Mouse (Mus musculus): ENCODE results near the gene Cwc25. TPM values are rescaled to one million over a fixed set of nuclear protein-coding genes. Genes with fewer than 3 reads are reported as not detected.

The Cwc25 gene
- polyA plus RNA-seq, 1 experiment from 2014 or later: 11.9 TPM

GRCm38 (mm10) chr11:97758942-97759341, 7.4 kb downstream of the Cwc25 start:
- Histone ChIP-seq H3K27me3 (replicated peaks; ENCODE audit: control insufficient read depth, insufficient read depth, low read length) (no peaks in the 10 kb centered on the region), H3K36me3 (ENCODE audit: control insufficient read depth, insufficient read depth, low read length) (peaks cover 26% of the 10 kb centered on the region), H3K4me1 (ENCODE audit: control insufficient read depth, insufficient read depth, low read length) (no peaks in the 10 kb centered on the region)

GRCm38 (mm10) chr11:97758125-97758524, 8.2 kb downstream of the Cwc25 start:
- WGBS: 90% methylated on average over 1 of the region's 1 CpGs

More at GRCm38 (mm10) chr11:97758942-97759341, 7.4 kb downstream of the Cwc25 start:
- Histone ChIP-seq H3K9me3 (ENCODE audit: control insufficient read depth, low read length) (no peaks in the 10 kb centered on the region), H3K4me2 (ENCODE audit: low read depth, low read length) (no peak overlapping the region), H3K27ac (ENCODE audit: low read length) (no peak overlapping the region), H3K4me3 (ENCODE audit: low read length) (no peak overlapping the region), H3K9ac (ENCODE audit: low read depth, low read length) (no peak overlapping the region)
- WGBS: 79% methylated on average over 6 of the region's 6 CpGs
- no peak for ATAC-seq

DNA sequence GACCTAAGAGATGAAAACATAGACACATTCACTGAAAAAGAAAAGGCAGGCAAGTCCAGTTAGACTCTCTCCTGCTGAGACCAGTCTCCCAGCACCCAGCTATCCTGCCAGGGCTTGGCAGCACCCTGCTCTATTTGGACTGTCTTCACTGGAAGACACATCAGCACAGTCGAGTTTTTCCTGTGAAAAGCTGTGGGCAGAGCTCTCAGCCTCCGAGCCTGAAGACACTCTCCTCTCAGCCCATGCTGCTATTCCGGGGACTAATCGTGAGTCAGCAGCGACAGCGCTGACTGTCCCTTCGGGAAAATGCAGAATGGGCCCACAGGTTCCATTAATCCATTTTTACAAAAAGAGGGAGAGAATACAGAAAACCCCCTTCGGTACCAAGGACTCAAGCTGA, 13.1 kb downstream of the Cwc25 start:
- Histone ChIP-seq H3K4me3 (ENCODE audit: low read length) (no peak overlapping the region), H3K9ac (ENCODE audit: low read depth, low read length) (no peak overlapping the region), H3K27me3 (replicated peaks; ENCODE audit: control insufficient read depth, insufficient read depth, low read length) (no peaks in the 10 kb centered on the region), H3K36me3 (ENCODE audit: control insufficient read depth, insufficient read depth, low read length) (peaks cover 33% of the 10 kb centered on the region), H3K27ac (ENCODE audit: low read length) (no peak overlapping the region), H3K9me3 (ENCODE audit: control insufficient read depth, low read length) (no peaks in the 10 kb centered on the region), H3K4me1 (ENCODE audit: control insufficient read depth, insufficient read depth, low read length) (no peaks in the 10 kb centered on the region), H3K4me2 (ENCODE audit: low read depth, low read length) (no peak overlapping the region)
- 94% methylated on average over 8 of the region's 8 CpGs for WGBS
- ATAC-seq: no peak

More at GRCm38 (mm10) chr11:97758125-97758524, 8.2 kb downstream of the Cwc25 start:
- Histone ChIP-seq H3K36me3 (ENCODE audit: control insufficient read depth, insufficient read depth, low read length) (peaks cover 32% of the 10 kb centered on the region), H3K4me2 (ENCODE audit: low read depth, low read length) (no peak overlapping the region), H3K4me3 (ENCODE audit: low read length) (no peak overlapping the region), H3K27me3 (replicated peaks; ENCODE audit: control insufficient read depth, insufficient read depth, low read length) (no peaks in the 10 kb centered on the region), H3K9ac (ENCODE audit: low read depth, low read length) (no peak overlapping the region), H3K4me1 (ENCODE audit: control insufficient read depth, insufficient read depth, low read length) (no peaks in the 10 kb centered on the region), H3K9me3 (ENCODE audit: control insufficient read depth, low read length) (no peaks in the 10 kb centered on the region), H3K27ac (ENCODE audit: low read length) (no peak overlapping the region)
- no peak for ATAC-seq

- H3K4me3 ChIP-seq (ENCODE audit: low read length): no peak overlapping the region
- no peak for ATAC-seq
- no peaks in the 10 kb centered on the region for H3K9me3 ChIP-seq (ENCODE audit: control insufficient read depth, low read length)
- H3K4me1 ChIP-seq (ENCODE audit: control insufficient read depth, insufficient read depth, low read length): peaks cover 3% of the 10 kb centered on the region
- WGBS: 80% methylated on average over 5 of the region's 5 CpGs
- H3K36me3 ChIP-seq (ENCODE audit: control insufficient read depth, insufficient read depth, low read length): peaks cover 25% of the 10 kb centered on the region
- no peak overlapping the region for H3K27ac ChIP-seq (ENCODE audit: low read length)
- H3K27me3 ChIP-seq (replicated peaks; ENCODE audit: control insufficient read depth, insufficient read depth, low read length): no peaks in the 10 kb centered on the region
- no peak overlapping the region for H3K9ac ChIP-seq (ENCODE audit: low read depth, low read length)
- no peak overlapping the region for H3K4me2 ChIP-seq (ENCODE audit: low read depth, low read length)
Measured at GRCm38 (mm10) chr11:97748496-97748895, 17.9 kb downstream of the Cwc25 start.

- H3K27me3 ChIP-seq (replicated peaks; ENCODE audit: control insufficient read depth, insufficient read depth, low read length): no peaks in the 10 kb centered on the region
- no peak overlapping the region for H3K27ac ChIP-seq (ENCODE audit: low read length)
- no peaks in the 10 kb centered on the region for H3K9me3 ChIP-seq (ENCODE audit: control insufficient read depth, low read length)
- WGBS: 91% methylated on average over 8 of the region's 8 CpGs
- no peak overlapping the region for H3K4me2 ChIP-seq (ENCODE audit: low read depth, low read length)
- H3K4me3 ChIP-seq (ENCODE audit: low read length): no peak overlapping the region
- peaks cover 18% of the 10 kb centered on the region for H3K36me3 ChIP-seq (ENCODE audit: control insufficient read depth, insufficient read depth, low read length)
- peaks cover 10% of the 10 kb centered on the region for H3K4me1 ChIP-seq (ENCODE audit: control insufficient read depth, insufficient read depth, low read length)
- H3K9ac ChIP-seq (ENCODE audit: low read depth, low read length): no peak overlapping the region
- ATAC-seq: no peak
Measured at GRCm38 (mm10) chr11:97747773-97748172, 18.6 kb downstream of the Cwc25 start.

DNA sequence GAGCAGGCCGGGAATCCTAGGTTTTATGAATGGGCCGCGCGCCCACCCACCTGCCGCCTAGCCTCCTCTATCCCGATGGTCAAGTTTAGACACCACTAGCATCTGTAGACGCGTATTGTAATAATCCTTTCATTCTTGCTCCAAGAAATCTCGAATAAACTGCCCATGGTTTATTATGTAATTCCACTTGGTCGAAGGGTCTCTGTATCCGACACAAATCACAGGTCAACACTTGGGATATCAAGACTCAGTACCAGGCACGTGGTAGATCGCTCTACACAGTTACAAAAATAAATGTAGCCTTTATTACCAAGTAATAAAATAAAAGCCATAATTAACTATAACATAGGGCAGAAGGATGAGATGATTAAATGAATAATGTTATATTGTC, 21.0 kb downstream of the Cwc25 start:
- ATAC-seq: no peak
- H3K4me2 ChIP-seq (ENCODE audit: low read depth, low read length): peak overlapping the region; percentile 72
- peaks cover 17% of the 10 kb centered on the region for H3K4me1 ChIP-seq (ENCODE audit: control insufficient read depth, insufficient read depth, low read length)
- no peak overlapping the region for H3K27ac ChIP-seq (ENCODE audit: low read length)
- H3K36me3 ChIP-seq (ENCODE audit: control insufficient read depth, insufficient read depth, low read length): peaks cover 9% of the 10 kb centered on the region; the same call in 1 of the 2 replicates
- H3K9me3 ChIP-seq (ENCODE audit: control insufficient read depth, low read length): no peaks in the 10 kb centered on the region
- peak overlapping the region; percentile 84 for H3K4me3 ChIP-seq (ENCODE audit: low read length)
- WGBS: 9% methylated on average over 13 of the region's 13 CpGs
- 0 out of 2 replicates have a peak overlapping the region, but pooled peaks have one; percentile 11 for H3K9ac ChIP-seq (ENCODE audit: low read depth, low read length)
- no peaks in the 10 kb centered on the region for H3K27me3 ChIP-seq (replicated peaks; ENCODE audit: control insufficient read depth, insufficient read depth, low read length)

DNA sequence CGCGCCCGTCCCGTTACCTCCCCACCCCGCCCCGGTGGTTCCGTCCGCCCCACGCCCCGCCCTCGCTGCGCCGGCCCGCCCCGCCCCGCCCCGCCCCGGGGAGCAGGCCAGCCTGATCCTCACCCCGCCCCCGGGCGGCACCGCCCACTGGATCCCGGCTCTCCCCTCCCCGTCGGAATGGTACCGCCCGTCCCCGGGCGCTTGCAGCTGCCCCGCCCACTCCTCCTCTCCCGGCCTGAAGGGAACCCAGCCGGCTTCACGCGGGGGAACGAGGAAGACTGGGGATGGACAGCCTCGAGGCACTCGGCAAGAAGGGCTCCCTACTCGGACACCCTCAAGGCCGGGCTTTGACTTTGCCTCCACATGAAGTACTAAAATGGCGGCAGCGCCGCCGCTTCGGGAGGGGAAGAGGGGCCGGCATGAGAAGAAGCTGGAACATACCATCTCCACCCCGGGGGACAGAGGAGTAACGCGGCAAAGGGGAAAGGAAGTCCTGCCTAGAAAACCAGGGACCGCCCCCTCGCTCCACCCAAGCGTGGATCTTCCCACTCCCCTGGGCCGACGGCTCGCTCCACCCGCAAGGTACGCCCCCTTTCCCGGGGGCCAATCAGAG, 21.5 kb downstream of the Cwc25 start:
- whole genome bisulfite sequencing: under 1% methylated on average over 37 of the region's 57 CpGs

DNA sequence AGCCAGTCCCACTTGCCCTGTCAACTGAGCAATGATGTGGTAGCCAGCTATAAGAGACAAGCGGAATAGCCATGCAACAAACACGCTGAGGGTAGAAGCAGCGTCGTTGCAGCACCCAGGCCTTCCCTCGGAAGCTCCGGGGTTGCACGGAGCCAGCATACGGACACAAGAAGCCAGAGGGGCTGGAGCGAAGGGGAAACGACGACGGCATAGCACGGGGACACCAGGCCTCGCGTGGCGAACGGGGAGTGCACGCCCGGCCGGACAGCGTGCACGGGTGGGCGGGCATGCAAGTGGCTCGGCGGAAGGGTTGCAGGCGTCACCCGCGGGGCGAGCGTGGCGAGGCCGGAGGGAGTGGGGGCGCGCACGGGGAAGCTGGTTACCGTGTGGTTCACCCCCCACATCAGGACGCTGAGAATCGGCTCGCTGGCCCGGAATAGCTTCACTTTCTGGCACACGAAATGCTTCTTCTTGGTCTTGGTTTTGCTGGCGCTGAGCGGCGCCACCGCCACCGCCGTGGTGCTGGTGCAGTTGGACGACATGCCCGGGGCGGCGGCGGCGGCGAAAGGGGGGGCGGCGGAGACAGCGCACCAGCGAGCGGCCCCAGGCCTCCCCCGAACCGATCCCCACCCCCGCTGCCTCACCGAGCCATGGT, 22.2 kb downstream of the Cwc25 start, which contains the start of gene Pip4k2b:
Gene Pip4k2b, minus strand, starts transcription at position 642 of the 655 bp plus-strand sequence.
- under 1% methylated on average over 59 of the region's 63 CpGs for WGBS
- Histone ChIP-seq H3K9ac (ENCODE audit: low read depth, low read length) (peak within 1 kb of the TSS; percentile 95), H3K4me2 (ENCODE audit: low read depth, low read length) (peak within 1 kb of the TSS; percentile 91), H3K9me3 (ENCODE audit: control insufficient read depth, low read length) (no peaks in the 10 kb centered on the region), H3K27me3 (replicated peaks; ENCODE audit: control insufficient read depth, insufficient read depth, low read length) (no peaks in the 10 kb centered on the region), H3K36me3 (ENCODE audit: control insufficient read depth, insufficient read depth, low read length) (peaks cover 9% of the 10 kb centered on the region; the same call in 1 of the 2 replicates), H3K4me3 (ENCODE audit: low read length) (peak within 1 kb of the TSS; percentile 84), H3K4me1 (ENCODE audit: control insufficient read depth, insufficient read depth, low read length) (peaks cover 17% of the 10 kb centered on the region), H3K27ac (ENCODE audit: low read length) (peak within 1 kb of the TSS; percentile 90)
- peak; percentile 54 for ATAC-seq

More for the DNA sequence above, 21.5 kb downstream of the Cwc25 start:
- H3K4me3 ChIP-seq (ENCODE audit: low read length): peak overlapping the region; percentile 84
- peak overlapping the region; percentile 90 for H3K27ac ChIP-seq (ENCODE audit: low read length)
- peaks cover 17% of the 10 kb centered on the region for H3K4me1 ChIP-seq (ENCODE audit: control insufficient read depth, insufficient read depth, low read length)
- H3K9ac ChIP-seq (ENCODE audit: low read depth, low read length): peak overlapping the region; percentile 95
- H3K4me2 ChIP-seq (ENCODE audit: low read depth, low read length): peak overlapping the region; percentile 91
- peaks cover 9% of the 10 kb centered on the region; the same call in 1 of the 2 replicates for H3K36me3 ChIP-seq (ENCODE audit: control insufficient read depth, insufficient read depth, low read length)
- no peaks in the 10 kb centered on the region for H3K9me3 ChIP-seq (ENCODE audit: control insufficient read depth, low read length)
- H3K27me3 ChIP-seq (replicated peaks; ENCODE audit: control insufficient read depth, insufficient read depth, low read length): no peaks in the 10 kb centered on the region
- peak; percentile 96 for ATAC-seq

DNA sequence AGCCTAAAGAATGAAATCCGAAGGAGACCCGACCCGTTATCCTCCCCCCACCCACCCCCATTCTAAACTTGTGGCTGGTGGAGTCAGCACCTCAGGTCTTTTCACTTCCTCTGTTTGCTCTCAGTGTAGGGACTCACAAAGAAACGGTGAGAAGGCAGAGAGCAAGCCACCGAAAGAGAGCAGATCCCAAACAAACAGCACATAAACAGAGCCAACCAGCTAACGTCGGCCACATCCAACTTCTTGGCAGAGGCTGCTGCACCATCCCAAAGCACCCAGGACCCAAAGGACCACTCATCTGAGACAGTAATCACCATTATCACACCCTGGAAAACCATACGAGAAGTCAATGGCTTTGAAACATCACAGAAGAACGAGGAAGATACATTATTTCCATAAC, 22.9 kb downstream of the Cwc25 start:
- WGBS: 19% methylated on average over 9 of the region's 9 CpGs
- Histone ChIP-seq H3K36me3 (ENCODE audit: control insufficient read depth, insufficient read depth, low read length) (peaks cover 6% of the 10 kb centered on the region; the same call in 1 of the 2 replicates), H3K4me3 (ENCODE audit: low read length) (peak overlapping the region; percentile 84), H3K9me3 (ENCODE audit: control insufficient read depth, low read length) (no peaks in the 10 kb centered on the region), H3K27ac (ENCODE audit: low read length) (no peak overlapping the region), H3K4me2 (ENCODE audit: low read depth, low read length) (peak overlapping the region; percentile 91), H3K27me3 (replicated peaks; ENCODE audit: control insufficient read depth, insufficient read depth, low read length) (no peaks in the 10 kb centered on the region), H3K4me1 (ENCODE audit: control insufficient read depth, insufficient read depth, low read length) (peaks cover 17% of the 10 kb centered on the region), H3K9ac (ENCODE audit: low read depth, low read length) (peak overlapping the region; percentile 86)
- no peak for ATAC-seq

Data from intestine, embryonic 16.5 days (tissue).